Mouse (Mus musculus) stomach, embryonic 15.5 days (tissue): ENCODE measurements at regions not wholly inside any gene's neighbourhood (a gene's known extent, or its start where the extent isn't known, plus 50 kb on each side); places are given as distances from the start of the nearest gene placed in this dataset.

ENCODE experiments used
- ATAC-seq: fragments of 200-750 bp; cut with Nextera tagmentation; 2 replicates; pipeline ENCODE4 v1.8.0; 2017; ENCODE audit warnings: low read depth, moderate number of reproducible peaks, moderate TSS enrichment; ENCODE audit not compliant: insufficient read depth, low FRiP score
- H3K27ac ChIP-seq: fragments of 300-500 bp; sonication (generic); 2 replicates; pipeline ENCODE4 v1.5.1; 2015; ENCODE audit warnings: mild to moderate bottlenecking, inconsistent platforms
- H3K27me3 ChIP-seq: fragments of 300-500 bp; sonication (generic); replicated peaks from 2 replicates; pipeline ENCODE4 v1.6.1; 2015; ENCODE audit warnings: inconsistent platforms
- H3K36me3 ChIP-seq: fragments of 300-500 bp; sonication (generic); 2 replicates; pipeline ENCODE4 v1.6.1; 2015; ENCODE audit warnings: inconsistent platforms
- H3K4me1 ChIP-seq: fragments of 300-500 bp; sonication (generic); 2 replicates; pipeline ENCODE4 v1.6.1; 2015; ENCODE audit warnings: inconsistent platforms
- H3K4me2 ChIP-seq: fragments of 300-500 bp; sonication (generic); 2 replicates; pipeline ENCODE4 v1.6.1; 2015; ENCODE audit warnings: mild to moderate bottlenecking, inconsistent platforms
- H3K4me3 ChIP-seq: fragments of 300-500 bp; sonication (generic); replicated peaks from 2 replicates; pipeline ENCODE4 v1.5.1; 2015; ENCODE audit warnings: inconsistent platforms
- H3K9ac ChIP-seq: fragments of 300-500 bp; sonication (generic); 2 replicates; pipeline ENCODE4 v1.6.1; 2015; ENCODE audit warnings: inconsistent platforms
- H3K9me3 ChIP-seq: fragments of 300-500 bp; sonication (generic); 2 replicates; pipeline ENCODE4 v1.6.1; 2016; ENCODE audit warnings: inconsistent platforms
- WGBS: fragments of 180-500 bp; shearing (Covaris S2); methylation state at CpG from one replicate; pipeline ENCODE4 v1.1.7; 2015; 5-methylcytosine and 5-hydroxymethylcytosine counted together

- H3K9me3 ChIP-seq, result no peaks in the 10 kb centered on the region
- H3K27me3 ChIP-seq, result 0 out of 2 replicates have a peak, but pooled peaks cover 2% of the 10 kb centered on the region
- H3K4me3 ChIP-seq, result no peak overlapping the region
- no peak overlapping the region for H3K27ac ChIP-seq
- H3K4me2 ChIP-seq, result no peak overlapping the region
- WGBS, result 33% methylated on average over 11 of the region's 11 CpGs
- no peaks in the 10 kb centered on the region for H3K36me3 ChIP-seq
- ATAC-seq, result no peak
- H3K9ac ChIP-seq, result no peak overlapping the region
- H3K4me1 ChIP-seq, result peaks cover 10% of the 10 kb centered on the region; the same call in 1 of the 2 replicates
Measured at GRCm38 (mm10) chr2:34033212-34033611, 145.5 kb upstream of the Mvb12b start.

GRCm38 (mm10) chr2:34031421-34031820 is 143.7 kb upstream of the Mvb12b start:
- Histone ChIP-seq H3K9ac (no peak overlapping the region), H3K4me2 (peak overlapping the region; percentile 27; the same call in 1 of the 2 replicates), H3K4me1 (peaks cover 22% of the 10 kb centered on the region), H3K27ac (0 out of 2 replicates have a peak overlapping the region, but pooled peaks have one; percentile 18), H3K9me3 (no peaks in the 10 kb centered on the region), H3K4me3 (no peak overlapping the region), H3K36me3 (no peaks in the 10 kb centered on the region), H3K27me3 (0 out of 2 replicates have a peak, but pooled peaks cover 2% of the 10 kb centered on the region)
- WGBS, result 18% methylated on average over 7 of the region's 7 CpGs
- no peak for ATAC-seq

GRCm38 (mm10) chr2:34031001-34031412 is 143.3 kb upstream of the Mvb12b start:
- WGBS, result 12% methylated on average over 11 of the region's 11 CpGs
- peak overlapping the region; percentile 27; the same call in 1 of the 2 replicates for H3K4me2 ChIP-seq
- ATAC-seq, result no peak
- 0 out of 2 replicates have a peak, but pooled peaks cover 2% of the 10 kb centered on the region for H3K27me3 ChIP-seq
- no peaks in the 10 kb centered on the region for H3K9me3 ChIP-seq
- H3K4me1 ChIP-seq, result peaks cover 22% of the 10 kb centered on the region
- no peak overlapping the region for H3K4me3 ChIP-seq
- no peak overlapping the region for H3K9ac ChIP-seq
- H3K27ac ChIP-seq, result 0 out of 2 replicates have a peak overlapping the region, but pooled peaks have one; percentile 18
- no peaks in the 10 kb centered on the region for H3K36me3 ChIP-seq

GRCm38 (mm10) chr2:34027445-34027844 is 139.7 kb upstream of the Mvb12b start:
- no peak; the same call in 1 of the 2 replicates for ATAC-seq
- Histone ChIP-seq H3K4me3 (no peak overlapping the region), H3K9me3 (no peaks in the 10 kb centered on the region), H3K4me2 (no peak overlapping the region), H3K4me1 (peaks cover 18% of the 10 kb centered on the region), H3K27ac (no peak overlapping the region), H3K27me3 (0 out of 2 replicates have a peak, but pooled peaks cover 2% of the 10 kb centered on the region), H3K9ac (no peak overlapping the region), H3K36me3 (no peaks in the 10 kb centered on the region)
- 28% methylated on average over 9 of the region's 9 CpGs for WGBS

- no peak overlapping the region for H3K4me3 ChIP-seq
- H3K27ac ChIP-seq, result no peak overlapping the region
- H3K27me3 ChIP-seq, result 0 out of 2 replicates have a peak, but pooled peaks cover 2% of the 10 kb centered on the region
- H3K36me3 ChIP-seq, result no peaks in the 10 kb centered on the region
- no peaks in the 10 kb centered on the region for H3K9me3 ChIP-seq
- 72% methylated on average over 16 of the region's 16 CpGs for WGBS
- H3K4me2 ChIP-seq, result no peak overlapping the region
- H3K4me1 ChIP-seq, result peaks cover 17% of the 10 kb centered on the region
- H3K9ac ChIP-seq, result no peak overlapping the region
- ATAC-seq, result no peak
Measured at GRCm38 (mm10) chr2:34026566-34027360, 139.0 kb upstream of the Mvb12b start.

- Histone ChIP-seq H3K4me3 (no peak overlapping the region), H3K27me3 (0 out of 2 replicates have a peak, but pooled peaks cover 2% of the 10 kb centered on the region), H3K27ac (no peak overlapping the region), H3K9ac (no peak overlapping the region), H3K4me1 (peaks cover 11% of the 10 kb centered on the region), H3K36me3 (no peaks in the 10 kb centered on the region), H3K9me3 (no peaks in the 10 kb centered on the region), H3K4me2 (no peak overlapping the region)
- ATAC-seq, result no peak
- WGBS, result 63% methylated on average over 10 of the region's 10 CpGs
Measured at GRCm38 (mm10) chr2:34025715-34026360, 138.1 kb upstream of the Mvb12b start.

- Histone ChIP-seq H3K9ac (no peak overlapping the region), H3K4me3 (no peak overlapping the region), H3K27ac (no peak overlapping the region), H3K27me3 (no peaks in the 10 kb centered on the region), H3K4me2 (no peak overlapping the region), H3K36me3 (no peaks in the 10 kb centered on the region), H3K9me3 (no peaks in the 10 kb centered on the region), H3K4me1 (0 out of 2 replicates have a peak, but pooled peaks cover 4% of the 10 kb centered on the region)
- ATAC-seq, result no peak
- WGBS, result 67% methylated on average over 5 of the region's 5 CpGs
Measured at GRCm38 (mm10) chr2:34017142-34017453, 129.4 kb upstream of the Mvb12b start.

GRCm38 (mm10) chr2:34016350-34017141 is 128.8 kb upstream of the Mvb12b start:
- Histone ChIP-seq H3K36me3 (no peaks in the 10 kb centered on the region), H3K4me2 (no peak overlapping the region), H3K27me3 (no peaks in the 10 kb centered on the region), H3K9me3 (no peaks in the 10 kb centered on the region), H3K4me1 (0 out of 2 replicates have a peak, but pooled peaks cover 4% of the 10 kb centered on the region), H3K27ac (no peak overlapping the region), H3K4me3 (no peak overlapping the region), H3K9ac (no peak overlapping the region)
- no peak for ATAC-seq
- 59% methylated on average over 20 of the region's 20 CpGs for WGBS

GRCm38 (mm10) chr2:34015640-34015995 is 127.9 kb upstream of the Mvb12b start:
- 89% methylated on average over 7 of the region's 7 CpGs for WGBS
- H3K4me2 ChIP-seq, result no peak overlapping the region
- no peak for ATAC-seq
- no peak overlapping the region for H3K27ac ChIP-seq
- H3K9me3 ChIP-seq, result no peaks in the 10 kb centered on the region
- no peaks in the 10 kb centered on the region for H3K36me3 ChIP-seq
- H3K27me3 ChIP-seq, result no peaks in the 10 kb centered on the region
- H3K4me3 ChIP-seq, result no peak overlapping the region
- 0 out of 2 replicates have a peak, but pooled peaks cover 4% of the 10 kb centered on the region for H3K4me1 ChIP-seq
- H3K9ac ChIP-seq, result no peak overlapping the region

GRCm38 (mm10) chr2:34014868-34015639 is 127.3 kb upstream of the Mvb12b start:
- Histone ChIP-seq H3K36me3 (no peaks in the 10 kb centered on the region), H3K4me1 (0 out of 2 replicates have a peak, but pooled peaks cover 4% of the 10 kb centered on the region), H3K27ac (peak overlapping the region; percentile 28; the same call in 1 of the 2 replicates), H3K9ac (no peak overlapping the region), H3K4me3 (no peak overlapping the region), H3K27me3 (no peaks in the 10 kb centered on the region), H3K9me3 (no peaks in the 10 kb centered on the region), H3K4me2 (no peak overlapping the region)
- no peak for ATAC-seq
- 63% methylated on average over 8 of the region's 8 CpGs for WGBS

GRCm38 (mm10) chr2:34010166-34010565 is 122.4 kb upstream of the Mvb12b start:
- no peaks in the 10 kb centered on the region for H3K9me3 ChIP-seq
- no peak overlapping the region for H3K4me3 ChIP-seq
- no peaks in the 10 kb centered on the region for H3K4me1 ChIP-seq
- no peak for ATAC-seq
- no peaks in the 10 kb centered on the region for H3K27me3 ChIP-seq
- H3K36me3 ChIP-seq, result no peaks in the 10 kb centered on the region
- no peak overlapping the region for H3K4me2 ChIP-seq
- H3K9ac ChIP-seq, result no peak overlapping the region
- no peak overlapping the region for H3K27ac ChIP-seq
- 67% methylated on average over 1 of the region's 1 CpGs for WGBS
